Mouse (Mus musculus): ENCODE measurements at regions not wholly inside any gene's neighbourhood (a gene's known extent, or its start where the extent isn't known, plus 50 kb on each side); places are given as distances from the start of the nearest gene placed in this dataset.

DNA sequence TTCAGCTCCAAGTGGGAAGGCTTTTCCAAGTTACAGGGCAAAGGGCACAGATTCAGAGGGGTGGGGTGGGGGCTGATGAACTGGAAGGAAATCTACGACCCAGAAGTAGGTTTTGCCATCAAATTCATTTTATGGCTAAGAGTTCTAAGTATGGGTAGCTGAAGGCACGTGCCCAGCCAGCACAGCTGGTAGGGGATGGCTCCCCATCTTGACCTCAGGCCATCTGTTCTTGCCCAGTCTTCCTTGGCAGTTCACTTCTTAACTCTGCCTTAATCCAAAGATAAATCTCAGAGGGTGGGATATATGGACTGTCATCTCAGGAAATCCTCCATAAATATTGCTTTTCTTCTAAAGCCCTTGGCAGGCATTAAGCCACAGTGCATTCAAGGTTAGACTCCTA lies 238.3 kb downstream of the H2al1j start:
- TF ChIP-seq POLR2A (IDR thresholded peaks at IDR 0.05; ENCODE audit: control insufficient read depth, low read depth, low read length): no peak
- TF ChIP-seq CTCF (IDR thresholded peaks at IDR 0.05; ENCODE audit: control insufficient read depth, insufficient read depth, insufficient replicate concordance, low read depth, low read length): no peak

Measured in testis, adult 2 months (tissue).